Mouse (Mus musculus): ENCODE measurements around the gene U2af2.

DNA sequence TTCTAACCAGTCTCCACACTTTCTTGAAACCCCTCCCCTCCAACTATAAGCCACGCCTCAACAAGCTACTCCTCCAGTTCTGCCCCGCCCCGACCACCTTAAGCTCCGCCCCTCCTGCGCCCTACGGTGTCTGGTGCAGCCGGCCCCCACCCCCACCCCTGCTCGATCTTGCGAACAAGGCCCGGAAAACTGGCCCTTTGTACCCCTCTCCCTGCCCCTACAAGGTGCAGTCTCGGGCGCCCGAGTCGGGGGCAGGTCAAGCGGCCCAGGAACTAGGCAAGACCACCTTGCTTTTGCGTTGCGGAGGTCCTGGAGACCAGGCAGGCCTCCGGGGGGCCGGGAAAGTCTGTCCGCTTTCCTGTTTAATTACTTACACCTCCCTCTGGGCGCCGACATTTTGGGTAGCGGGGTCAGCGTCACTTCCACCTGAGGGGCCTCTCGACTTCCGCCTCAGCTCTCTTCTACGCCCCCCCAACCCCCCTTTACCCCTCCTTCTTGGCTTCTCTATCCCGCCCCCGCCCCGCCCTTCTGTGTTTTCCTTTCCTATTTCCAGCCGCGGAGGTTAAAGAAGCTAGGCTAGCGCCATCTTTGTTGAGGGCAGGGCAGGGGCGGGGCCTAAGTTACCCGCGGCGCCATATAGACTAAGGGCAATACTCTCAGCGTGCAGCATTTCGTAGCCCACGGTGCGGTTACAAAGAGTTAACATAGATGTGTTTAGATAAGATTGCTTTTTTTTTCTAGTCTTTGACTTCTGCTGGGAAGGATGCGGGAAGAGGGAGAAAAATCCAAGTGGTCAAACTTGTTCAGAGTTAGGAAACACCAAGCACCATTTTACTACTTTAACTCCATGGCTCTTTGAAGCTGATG, 47.5 kb upstream of the U2af2 start, which contains the start of the genes Zfp524 and Fiz1:
- TF ChIP-seq POLR2A (IDR thresholded peaks at IDR 0.05; ENCODE audit: borderline replicate concordance, extremely low read depth, insufficient read depth, insufficient read length, poor library complexity, severe bottlenecking) (peak; percentile 20; the same call in 1 of the 2 replicates), CTCF (IDR thresholded peaks at IDR 0.05; ENCODE audit: borderline replicate concordance, extremely low read depth, insufficient read depth, insufficient read length) (no peak)

Data from brain, embryonic 14.5 days (tissue).